Mouse (Mus musculus) bone marrow, adult 2 months (tissue): ENCODE results near the gene Plcg2. TPM values are rescaled to one million over a fixed set of nuclear protein-coding genes. Genes with fewer than 3 reads are reported as not detected.

Experiments used
- H3K27ac ChIP-seq: fragments of 200-500 bp; 2 replicates; pipeline ENCODE4 v1.5.1; 2012; ENCODE audit warnings: low read depth, mild to moderate bottlenecking, control low read depth, inconsistent platforms, low read length; ENCODE audit not compliant: control insufficient read depth, poor library complexity, insufficient read depth
- H3K4me1 ChIP-seq: fragments of 200-500 bp; 2 replicates; pipeline ENCODE4 v1.6.1; 2011; ENCODE audit warnings: low read length; ENCODE audit not compliant: control insufficient read depth, insufficient read depth
- H3K4me3 ChIP-seq: fragments of 200-500 bp; replicated peaks from 2 replicates; pipeline ENCODE3; 2011; ENCODE audit warnings: mild to moderate bottlenecking, low read depth, low read length, control low read depth; ENCODE audit not compliant: control insufficient read depth
- CTCF ChIP-seq: fragments of 200-500 bp; IDR thresholded peaks from 2 replicates; pipeline ENCODE4 v1.5.1; 2011; ENCODE audit warnings: low read length, control low read depth; ENCODE audit not compliant: control insufficient read depth, insufficient read depth
- POLR2A ChIP-seq: fragments of 200-500 bp; IDR thresholded peaks from 2 replicates; pipeline ENCODE4 v1.6.1; 2011; ENCODE audit warnings: low read depth, mild to moderate bottlenecking, control low read depth, low read length, borderline replicate concordance; ENCODE audit not compliant: control insufficient read depth
- WGBS: fragments of 180-500 bp; shearing (Covaris S2); methylation state at CpG from one replicate; pipeline ENCODE4 v1.1.7; 2018; 5-methylcytosine and 5-hydroxymethylcytosine counted together
- polyA plus RNA-seq: library from polyadenylated mRNA; stranded (reverse); fragments of >200 nt; gene quantifications from 2 replicates; pipeline ENCODE4 v1.2.4, GENCODE M21; 2011; ENCODE audit warnings: low replicate concordance; ENCODE audit not compliant: missing spikeins, insufficient read depth, insufficient read length

Plcg2 gene
- polyA plus RNA-seq, 1 experiment = 36.8 TPM

- no peak overlapping the region for H3K4me3 ChIP-seq
- no peak overlapping the region for H3K27ac ChIP-seq
- peaks cover 1% of the 10 kb centered on the region; the same call in 1 of the 2 replicates for H3K4me1 ChIP-seq
- no peak for TF ChIP-seq POLR2A
- no peak for TF ChIP-seq CTCF
- 8% methylated on average over 11 of the region's 11 CpGs for WGBS
These were observed 186.4 kb downstream of the Plcg2 start for GRCm38 (mm10) chr8:117684504-117684903.

Other genes starting within 250 kb of the Plcg2 start
- gene Cmip, start 241.2 kb upstream of the Plcg2 start, polyA plus RNA-seq = 11.5 and 16.2 TPM in 2 replicates
- gene Sdr42e1, start 175.4 kb downstream of the Plcg2 start, polyA plus RNA-seq = 0.61 and 2.1 TPM in 2 replicates
- gene Hsd17b2, start 203.6 kb downstream of the Plcg2 start, polyA plus RNA-seq = 1.1 TPM in 1 of 2 replicates, not detected in the other